Comparison of ENCODE assay signal across 16 mouse cellular contexts in the genomic region with DNA sequence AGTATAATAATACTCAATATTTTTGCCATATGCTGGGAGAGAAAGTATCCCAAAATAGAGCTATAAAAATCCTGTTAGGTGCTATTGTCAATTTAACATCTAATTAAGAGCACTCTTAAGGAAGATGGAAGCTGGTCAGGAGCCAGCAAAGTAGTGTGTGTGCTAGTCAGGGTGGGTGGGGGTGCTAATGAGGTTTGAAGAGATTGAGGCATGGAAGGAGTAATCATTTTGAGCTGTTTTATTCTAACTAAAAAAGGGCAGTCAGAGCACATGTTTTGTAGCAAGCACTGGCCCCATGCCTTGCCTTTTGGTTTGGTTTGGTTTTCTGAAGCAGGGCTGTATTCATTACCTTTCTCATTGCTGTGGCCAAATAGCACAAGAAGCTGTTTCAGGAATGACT.
DNase-seq lines count a peak whose midpoint lies in the region; ATAC-seq and TF ChIP-seq lines count a peak whose summit lies in the region.
"Had no signal": no experiment of that assay in that cellular context is flagged by ENCODE, and none has a peak within 500 bp of the region (broad histone marks: within the 10 kb centered on the region; RNA-seq: fewer than 3 reads in every experiment).

No protein-coding gene starts in this region.

- no peak for TF ChIP-seq CTCF in kidney, adult 2 months (conservative IDR thresholded peaks at IDR 0.05; ENCODE audit: insufficient read depth, insufficient read length, low read depth, low read length)

- DNase-seq in embryonic facial prominence, embryonic 10.5 days (ENCODE audit: low spot score), result no peak
- peak; percentile 25 for DNase-seq in kidney, postnatal 10 days
- no peak for DNase-seq in kidney, adult 2 months
- peak; percentile 27 for DNase-seq in forelimb bud, embryonic 11.5 days (ENCODE audit: low read depth, low spot score)
- DNase-seq in layer of hippocampus, adult 9-10 months (ENCODE audit: low spot score), result no peak
- no peak for DNase-seq in adrenal gland, postnatal 25 days
- DNase-seq: cerebellum, adult 11-12 months; lung, postnatal 4 days; right cerebral cortex, postnatal 25 days had no signal

- ATAC-seq in embryonic facial prominence, embryonic 12.5 days (ENCODE audit: insufficient number of reproducible peaks, insufficient read depth, low FRiP score, low TSS enrichment), result 0 out of 2 replicates have a peak, but pooled peaks have one; percentile 47
- ATAC-seq in stomach, embryonic 15.5 days (ENCODE audit: insufficient read depth, low FRiP score, low read depth), result no peak; the same call in 1 of the 2 replicates
- ATAC-seq: inflammation-experienced regulatory T-cells, adult 6 months had no signal

- H3K4me3 ChIP-seq in embryonic facial prominence, embryonic 12.5 days, result no peak overlapping the region
- no peak overlapping the region for H3K4me3 ChIP-seq in embryonic facial prominence, embryonic 10.5 days
- no peak overlapping the region for H3K4me3 ChIP-seq in kidney, adult 2 months (ENCODE audit: insufficient read depth, low read depth, low read length)
- H3K4me3 ChIP-seq in stomach, embryonic 15.5 days (replicated peaks), result no peak overlapping the region
- H3K4me3 ChIP-seq: hindbrain, embryonic 10.5 days; midbrain, embryonic 12.5 days had no signal

- peaks cover 11% of the 10 kb centered on the region; the same call in 1 of the 2 replicates for H3K4me1 ChIP-seq in embryonic facial prominence, embryonic 12.5 days
- H3K4me1 ChIP-seq in embryonic facial prominence, embryonic 10.5 days, result no peaks in the 10 kb centered on the region; the same call in 1 of the 2 replicates
- no peaks in the 10 kb centered on the region for H3K4me1 ChIP-seq in kidney, adult 2 months (ENCODE audit: control insufficient read depth, insufficient read depth, low read length)
- H3K4me1 ChIP-seq in stomach, embryonic 15.5 days, result no peaks in the 10 kb centered on the region
- H3K4me1 ChIP-seq: hindbrain, embryonic 10.5 days; midbrain, embryonic 12.5 days had no signal

- no peaks in the 10 kb centered on the region for H3K27me3 ChIP-seq in embryonic facial prominence, embryonic 12.5 days
- no peaks in the 10 kb centered on the region for H3K27me3 ChIP-seq in embryonic facial prominence, embryonic 10.5 days (replicated peaks; ENCODE audit: low read depth, poor library complexity, severe bottlenecking)
- no peaks in the 10 kb centered on the region for H3K27me3 ChIP-seq in kidney, adult 2 months (replicated peaks; ENCODE audit: control insufficient read depth, insufficient read depth, low read length)
- H3K27me3 ChIP-seq in stomach, embryonic 15.5 days (replicated peaks), result no peaks in the 10 kb centered on the region
- H3K27me3 ChIP-seq: CH12.LX; midbrain, embryonic 12.5 days had no signal

- no peak for TF ChIP-seq POLR2A in kidney, adult 2 months (IDR thresholded peaks at IDR 0.05; ENCODE audit: low read depth, low read length)

- peaks cover 15% of the 10 kb centered on the region; the same call in 1 of the 2 replicates for H3K36me3 ChIP-seq in embryonic facial prominence, embryonic 12.5 days
- H3K36me3 ChIP-seq in embryonic facial prominence, embryonic 10.5 days (replicated peaks), result peaks cover 3% of the 10 kb centered on the region; the same call in 1 of the 2 replicates
- no peaks in the 10 kb centered on the region; the same call in 1 of the 2 replicates for H3K36me3 ChIP-seq in kidney, adult 2 months (ENCODE audit: control insufficient read depth, insufficient read depth, low read length)
- no peaks in the 10 kb centered on the region for H3K36me3 ChIP-seq in stomach, embryonic 15.5 days
- H3K36me3 ChIP-seq: hindbrain, embryonic 10.5 days had no signal

- H3K4me2 ChIP-seq in embryonic facial prominence, embryonic 12.5 days (replicated peaks), result no peak overlapping the region
- H3K4me2 ChIP-seq in stomach, embryonic 15.5 days, result no peak overlapping the region
- H3K4me2 ChIP-seq: heart, embryonic 11.5 days; midbrain, embryonic 12.5 days had no signal

- no peaks in the 10 kb centered on the region for H3K9me3 ChIP-seq in embryonic facial prominence, embryonic 12.5 days
- H3K9me3 ChIP-seq in embryonic facial prominence, embryonic 10.5 days, result no peaks in the 10 kb centered on the region
- no peaks in the 10 kb centered on the region for H3K9me3 ChIP-seq in stomach, embryonic 15.5 days
- H3K9me3 ChIP-seq: hindbrain, embryonic 10.5 days; midbrain, embryonic 12.5 days had no signal

- peak overlapping the region; percentile 61 for H3K27ac ChIP-seq in embryonic facial prominence, embryonic 12.5 days
- H3K27ac ChIP-seq in embryonic facial prominence, embryonic 10.5 days (replicated peaks), result no peak overlapping the region
- no peak overlapping the region for H3K27ac ChIP-seq in kidney, adult 2 months (ENCODE audit: insufficient read depth, low read depth, low read length)
- H3K27ac ChIP-seq in stomach, embryonic 15.5 days, result peak overlapping the region; percentile 70
- H3K27ac ChIP-seq: hindbrain, embryonic 10.5 days; midbrain, embryonic 12.5 days had no signal

- no peak overlapping the region for H3K9ac ChIP-seq in embryonic facial prominence, embryonic 12.5 days
- H3K9ac ChIP-seq in stomach, embryonic 15.5 days, result no peak overlapping the region
- H3K9ac ChIP-seq: midbrain, embryonic 12.5 days had no signal

Comparison
In these comparisons a context has a peak if more than half of its experiments do, and no peak if none do; other contexts are left out.
1. H3K27ac ChIP-seq: peak in embryonic facial prominence, embryonic 12.5 days (single experiment) and stomach, embryonic 15.5 days (single experiment); none in embryonic facial prominence, embryonic 10.5 days (single experiment) and kidney, adult 2 months (single experiment).
2. DNase-seq: peak in kidney, postnatal 10 days (single experiment) and forelimb bud, embryonic 11.5 days (single experiment); none in embryonic facial prominence, embryonic 10.5 days (single experiment), kidney, adult 2 months (single experiment), layer of hippocampus, adult 9-10 months (single experiment) and adrenal gland, postnatal 25 days (single experiment).